Mouse (Mus musculus): ENCODE measurements at regions not wholly inside any gene's neighbourhood (a gene's known extent, or its start where the extent isn't known, plus 50 kb on each side); places are given as distances from the start of the nearest gene placed in this dataset.

DNA sequence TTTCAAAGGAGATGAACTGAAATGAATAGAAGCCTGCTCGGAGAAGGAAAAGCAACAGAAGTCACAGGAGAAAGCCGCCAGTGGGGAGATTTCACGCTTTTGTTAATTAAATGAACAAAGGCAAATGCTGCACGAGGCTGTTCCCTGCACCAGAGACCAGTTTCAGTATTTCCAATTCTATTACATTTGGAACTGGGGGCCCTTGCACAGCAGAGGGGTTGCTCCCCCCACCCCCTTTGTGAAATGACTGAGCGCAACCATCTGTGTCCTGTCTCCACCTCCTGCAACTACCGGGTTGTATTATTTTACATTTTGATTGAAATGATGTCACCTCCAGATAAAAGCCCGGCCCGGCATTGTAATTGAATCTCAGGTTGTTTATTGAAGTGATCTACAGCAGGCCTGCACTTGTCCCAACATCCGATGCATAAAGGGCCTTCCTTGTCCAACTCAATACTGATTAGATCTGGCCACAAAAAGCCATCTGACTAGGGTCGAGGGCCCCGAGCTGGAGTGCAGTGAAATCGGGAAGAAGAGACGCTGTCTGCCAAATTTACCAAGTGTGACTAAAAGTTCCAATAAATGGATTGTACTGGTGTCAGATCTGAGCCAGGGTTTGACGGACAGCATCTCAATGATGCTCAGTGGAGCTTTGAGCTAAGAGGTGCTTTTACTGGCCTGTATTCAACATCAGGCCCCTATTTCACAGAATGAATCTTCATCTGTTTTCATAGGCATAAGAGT is 152.9 kb upstream of the Irx4 start:
- Histone ChIP-seq H3K4me3 (ENCODE audit: insufficient read depth, low read length) (no peak overlapping the region), H3K4me1 (ENCODE audit: control insufficient read depth, insufficient read depth, low read length) (no peaks in the 10 kb centered on the region), H3K27ac (ENCODE audit: insufficient read depth, low read length) (no peak overlapping the region)
- no peak for TF ChIP-seq POLR2A (IDR thresholded peaks at IDR 0.05; ENCODE audit: low read depth, low read length)
- no peak for TF ChIP-seq CTCF (IDR thresholded peaks at IDR 0.05; ENCODE audit: borderline replicate concordance, insufficient read depth, low read length)

DNA sequence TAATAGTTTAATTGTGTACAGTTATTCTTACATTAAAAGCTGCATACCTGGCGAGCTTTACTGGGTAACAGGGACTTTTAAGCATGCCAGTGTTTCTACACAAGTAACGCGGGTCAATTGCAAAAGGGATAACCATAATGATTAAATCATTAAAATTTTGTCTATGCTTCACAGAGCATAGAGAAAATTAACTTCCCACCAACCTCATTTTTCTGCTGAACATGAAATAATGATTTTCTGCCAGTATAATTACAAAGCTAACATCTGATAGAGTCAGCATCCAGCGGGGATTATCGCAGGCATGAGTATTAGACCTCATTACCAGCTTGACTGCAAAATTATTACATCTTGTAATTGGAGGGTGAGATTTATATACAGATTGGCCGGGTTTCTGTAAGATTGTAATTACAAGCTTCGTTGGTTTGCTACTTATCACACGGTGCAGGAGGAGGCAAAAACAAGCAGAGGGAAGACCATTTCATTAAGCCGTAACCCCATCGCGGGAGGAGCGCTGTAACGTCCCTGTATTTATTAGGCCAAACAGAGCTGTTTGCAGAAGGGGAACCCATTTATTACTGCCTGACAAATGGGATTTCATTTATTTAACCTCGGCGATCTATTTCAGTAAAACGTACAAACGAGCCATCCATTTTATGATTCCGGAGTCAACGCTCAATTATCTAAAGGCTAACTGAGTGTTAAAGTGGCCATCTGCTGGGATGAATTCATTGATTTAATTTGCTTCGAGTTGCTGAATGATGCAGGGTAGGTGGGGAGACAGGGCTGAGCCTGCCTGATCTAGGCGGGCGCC is 143.3 kb upstream of the Irx4 start:
- no peak for TF ChIP-seq POLR2A (IDR thresholded peaks at IDR 0.05; ENCODE audit: low read depth, low read length)
- TF ChIP-seq CTCF (IDR thresholded peaks at IDR 0.05; ENCODE audit: borderline replicate concordance, insufficient read depth, low read length): no peak
- no peak overlapping the region for H3K4me3 ChIP-seq (ENCODE audit: insufficient read depth, low read length)
- H3K27ac ChIP-seq (ENCODE audit: insufficient read depth, low read length): no peak overlapping the region

DNA sequence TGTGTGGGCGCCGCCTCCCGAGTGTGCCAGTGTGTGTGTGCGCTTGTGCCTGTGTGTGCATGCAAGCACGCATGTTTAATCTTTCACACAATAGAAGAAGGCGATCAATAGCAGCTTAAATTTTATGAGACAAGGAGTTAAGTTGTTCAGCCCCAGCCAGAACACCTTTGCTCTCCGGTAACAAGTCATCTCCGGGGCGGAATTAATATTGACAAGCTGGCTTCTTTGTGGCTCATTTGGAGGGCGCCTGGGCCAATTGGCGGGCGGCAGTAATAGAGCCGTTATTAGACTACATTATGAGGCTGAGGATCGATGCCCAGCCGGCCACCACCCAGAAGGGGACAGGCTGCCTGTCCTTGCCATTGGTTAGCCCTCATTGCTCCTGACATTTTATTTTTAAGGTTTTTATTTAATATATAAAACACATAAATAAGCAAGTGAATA is 142.6 kb upstream of the Irx4 start:
- no peak overlapping the region for H3K27ac ChIP-seq (ENCODE audit: insufficient read depth, low read length)
- no peak overlapping the region for H3K4me3 ChIP-seq (ENCODE audit: insufficient read depth, low read length)
- TF ChIP-seq CTCF (IDR thresholded peaks at IDR 0.05; ENCODE audit: borderline replicate concordance, insufficient read depth, low read length) (no peak), POLR2A (IDR thresholded peaks at IDR 0.05; ENCODE audit: low read depth, low read length) (no peak)
- no peaks in the 10 kb centered on the region for H3K4me1 ChIP-seq (ENCODE audit: control insufficient read depth, insufficient read depth, low read length)

More for the DNA sequence above, 143.3 kb upstream of the Irx4 start:
- no peaks in the 10 kb centered on the region for H3K4me1 ChIP-seq (ENCODE audit: control insufficient read depth, insufficient read depth, low read length)

DNA sequence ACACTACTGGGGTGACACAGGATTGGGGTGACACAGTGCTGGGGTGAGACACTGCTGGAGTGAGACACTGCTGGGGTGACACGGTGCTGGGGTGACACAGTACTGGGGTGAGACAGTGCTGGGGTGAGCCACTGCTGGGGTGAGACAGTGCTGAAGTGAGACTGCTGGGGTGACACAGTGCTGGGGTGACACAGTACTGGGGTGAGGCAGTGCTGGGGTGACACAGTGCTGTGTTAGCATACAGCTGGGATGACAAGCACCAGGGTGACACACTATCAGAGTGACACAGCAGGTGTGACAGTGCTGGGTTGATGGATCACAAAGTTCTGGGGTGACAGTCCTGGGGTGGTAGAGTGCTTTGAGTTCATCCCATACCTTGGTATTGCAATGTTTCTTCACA is 137.3 kb upstream of the Irx4 start:
- TF ChIP-seq CTCF (IDR thresholded peaks at IDR 0.05; ENCODE audit: borderline replicate concordance, insufficient read depth, low read length) (no peak), POLR2A (IDR thresholded peaks at IDR 0.05; ENCODE audit: low read depth, low read length) (no peak)
- no peaks in the 10 kb centered on the region for H3K4me1 ChIP-seq (ENCODE audit: control insufficient read depth, insufficient read depth, low read length)
- no peak overlapping the region for H3K27ac ChIP-seq (ENCODE audit: insufficient read depth, low read length)
- H3K4me3 ChIP-seq (ENCODE audit: insufficient read depth, low read length): no peak overlapping the region

DNA sequence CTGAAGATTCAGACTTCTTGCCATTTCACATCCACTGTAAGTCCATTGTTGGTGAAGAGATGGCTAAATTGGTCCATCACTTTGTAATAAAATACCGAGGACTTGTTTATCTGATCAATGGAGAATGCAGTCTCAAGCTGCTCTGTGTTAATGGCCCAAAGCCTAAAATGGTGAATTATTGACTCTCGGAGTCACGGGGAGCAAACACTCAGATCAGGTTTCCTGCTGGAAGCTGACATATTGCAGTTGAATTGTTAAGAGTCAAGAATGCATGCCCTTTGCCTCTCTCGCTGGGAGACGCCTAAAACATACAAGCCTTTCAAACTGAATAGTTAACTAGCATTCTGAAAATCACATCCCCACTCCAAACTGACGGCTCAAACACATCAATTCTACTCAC is 129.0 kb upstream of the Irx4 start:
- no peak for TF ChIP-seq POLR2A (IDR thresholded peaks at IDR 0.05; ENCODE audit: low read depth, low read length)
- no peak for TF ChIP-seq CTCF (IDR thresholded peaks at IDR 0.05; ENCODE audit: borderline replicate concordance, insufficient read depth, low read length)
- no peak overlapping the region for H3K27ac ChIP-seq (ENCODE audit: insufficient read depth, low read length)
- H3K4me1 ChIP-seq (ENCODE audit: control insufficient read depth, insufficient read depth, low read length): no peaks in the 10 kb centered on the region
- no peak overlapping the region for H3K4me3 ChIP-seq (ENCODE audit: insufficient read depth, low read length)

DNA sequence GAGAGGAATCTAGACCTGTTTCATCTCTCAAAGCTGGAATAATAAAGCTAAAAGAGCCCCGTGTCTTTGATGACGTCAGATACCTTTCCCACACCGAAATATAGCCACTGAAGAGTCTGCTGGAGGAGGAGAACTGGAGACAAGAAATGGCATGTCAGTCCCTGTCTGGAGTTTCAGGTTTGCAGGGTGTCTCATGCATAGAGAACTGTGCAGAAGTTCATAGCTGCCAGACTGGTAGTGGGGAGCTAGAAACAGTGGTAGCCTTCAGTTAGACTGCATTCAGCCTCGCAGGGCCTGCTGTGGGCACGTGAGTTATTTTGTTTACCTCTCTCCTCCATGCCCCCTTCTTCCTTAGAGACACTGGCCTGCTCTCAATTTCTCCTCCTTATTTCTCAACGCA is 127.5 kb upstream of the Irx4 start:
- H3K4me3 ChIP-seq (ENCODE audit: insufficient read depth, low read length): no peak overlapping the region
- H3K4me1 ChIP-seq (ENCODE audit: control insufficient read depth, insufficient read depth, low read length): no peaks in the 10 kb centered on the region
- no peak overlapping the region for H3K27ac ChIP-seq (ENCODE audit: insufficient read depth, low read length)
- TF ChIP-seq POLR2A (IDR thresholded peaks at IDR 0.05; ENCODE audit: low read depth, low read length) (no peak), CTCF (IDR thresholded peaks at IDR 0.05; ENCODE audit: borderline replicate concordance, insufficient read depth, low read length) (no peak)

DNA sequence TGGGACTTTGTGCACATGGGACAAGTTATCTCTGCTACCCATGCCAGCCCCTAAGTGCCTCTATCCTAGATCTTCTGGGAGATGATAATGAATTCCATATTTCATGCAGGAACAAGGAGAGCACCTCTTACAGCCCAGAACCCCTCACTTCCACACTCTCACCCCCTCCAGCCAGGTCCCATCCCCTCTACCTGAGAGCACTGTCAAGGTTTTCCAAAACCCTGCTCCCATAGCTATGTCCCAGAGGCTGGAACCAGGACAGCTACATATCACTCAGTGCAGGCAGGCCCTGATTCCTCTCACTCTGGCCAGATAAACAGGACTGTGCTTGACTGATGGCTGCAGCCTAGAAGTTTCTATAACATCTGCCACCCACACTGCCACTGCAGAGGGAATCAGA is 125.3 kb upstream of the Irx4 start:
- Histone ChIP-seq H3K27ac (ENCODE audit: insufficient read depth, low read length) (no peak overlapping the region), H3K4me3 (ENCODE audit: insufficient read depth, low read length) (no peak overlapping the region)

DNA sequence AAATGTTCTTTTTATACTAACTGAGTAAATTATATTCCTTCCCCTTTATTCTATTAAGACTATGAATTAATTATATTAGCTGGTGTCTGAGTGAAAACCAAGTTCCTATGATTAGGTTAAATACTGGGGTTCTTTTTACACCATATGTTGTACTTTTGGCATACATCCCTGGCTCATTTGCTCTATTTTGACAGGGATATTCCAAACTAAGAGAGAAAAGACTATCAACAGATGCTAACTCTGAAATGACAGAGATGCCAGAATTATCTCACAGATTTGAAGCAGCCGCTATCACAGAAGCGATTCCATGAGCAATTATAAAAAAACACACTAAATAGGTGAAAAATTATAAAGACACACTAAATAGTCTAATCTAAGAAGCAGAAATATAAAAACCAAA is 119.0 kb upstream of the Irx4 start:
- H3K4me1 ChIP-seq (ENCODE audit: control insufficient read depth, insufficient read depth, low read length): no peaks in the 10 kb centered on the region
- no peak overlapping the region for H3K27ac ChIP-seq (ENCODE audit: insufficient read depth, low read length)
- H3K4me3 ChIP-seq (ENCODE audit: insufficient read depth, low read length): no peak overlapping the region
- TF ChIP-seq POLR2A (IDR thresholded peaks at IDR 0.05; ENCODE audit: low read depth, low read length) (no peak), CTCF (IDR thresholded peaks at IDR 0.05; ENCODE audit: borderline replicate concordance, insufficient read depth, low read length) (no peak)

More for the DNA sequence above, 125.3 kb upstream of the Irx4 start:
- TF ChIP-seq POLR2A (IDR thresholded peaks at IDR 0.05; ENCODE audit: low read depth, low read length) (no peak), CTCF (IDR thresholded peaks at IDR 0.05; ENCODE audit: borderline replicate concordance, insufficient read depth, low read length) (no peak)
- H3K4me1 ChIP-seq (ENCODE audit: control insufficient read depth, insufficient read depth, low read length): no peaks in the 10 kb centered on the region

DNA sequence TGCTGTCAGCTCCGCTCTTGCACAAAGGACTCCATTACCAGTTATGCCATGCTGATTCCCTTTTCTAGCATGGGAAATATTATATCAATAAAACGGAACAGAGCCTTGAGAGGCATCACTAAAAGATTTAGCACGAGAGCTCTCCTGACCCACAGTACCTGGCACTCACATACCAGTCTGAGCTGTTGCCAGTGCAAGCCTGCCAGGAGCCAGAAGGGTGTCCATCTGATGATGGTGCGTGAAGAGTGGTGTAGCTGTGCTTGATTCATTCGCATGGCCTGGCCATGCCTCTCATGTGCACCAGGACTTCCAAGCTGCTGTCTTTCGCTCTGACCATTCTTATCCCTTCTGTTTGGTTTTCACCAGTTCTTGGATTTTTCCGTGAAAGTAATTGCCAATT is 102.3 kb upstream of the Irx4 start:
- Histone ChIP-seq H3K27ac (ENCODE audit: insufficient read depth, low read length) (no peak overlapping the region), H3K4me3 (ENCODE audit: insufficient read depth, low read length) (no peak overlapping the region), H3K4me1 (ENCODE audit: control insufficient read depth, insufficient read depth, low read length) (no peaks in the 10 kb centered on the region)
- no peak for TF ChIP-seq POLR2A (IDR thresholded peaks at IDR 0.05; ENCODE audit: low read depth, low read length)
- TF ChIP-seq CTCF (IDR thresholded peaks at IDR 0.05; ENCODE audit: borderline replicate concordance, insufficient read depth, low read length): no peak

DNA sequence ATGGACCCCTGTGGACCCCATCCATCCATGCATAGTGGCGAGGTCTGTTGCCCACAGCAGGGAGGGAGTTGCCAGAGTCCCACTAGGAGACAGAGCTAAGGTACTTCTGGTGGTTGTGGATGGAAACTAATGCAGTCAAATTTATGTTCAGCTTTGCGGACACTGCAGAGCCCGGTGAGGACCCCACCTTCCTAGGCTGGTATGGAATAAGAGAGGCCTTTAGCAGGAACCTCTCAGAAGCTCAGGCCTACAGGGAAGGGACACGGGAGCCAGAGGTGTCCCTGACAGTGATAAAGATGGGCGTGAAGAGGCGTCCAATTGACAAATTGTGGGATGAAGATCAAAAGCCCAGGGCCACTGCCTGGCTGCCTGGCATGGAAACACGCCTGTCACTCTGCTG is 100.8 kb upstream of the Irx4 start:
- TF ChIP-seq CTCF (IDR thresholded peaks at IDR 0.05; ENCODE audit: borderline replicate concordance, insufficient read depth, low read length) (no peak), POLR2A (IDR thresholded peaks at IDR 0.05; ENCODE audit: low read depth, low read length) (no peak)
- no peak overlapping the region for H3K4me3 ChIP-seq (ENCODE audit: insufficient read depth, low read length)
- H3K27ac ChIP-seq (ENCODE audit: insufficient read depth, low read length): no peak overlapping the region
- no peaks in the 10 kb centered on the region for H3K4me1 ChIP-seq (ENCODE audit: control insufficient read depth, insufficient read depth, low read length)
